Mouse (Mus musculus) myocyte (in vitro differentiated cells): ENCODE data around the gene Zranb1.

Experiments used
- E2F4 ChIP-seq: IDR thresholded peaks from one replicate; pipeline ENCODE4 v1.6.1; 2011; ENCODE audit warnings: mild to moderate bottlenecking, control low read depth, moderate library complexity; ENCODE audit not compliant: insufficient read depth
- MAX ChIP-seq: IDR thresholded peaks from one replicate; pipeline ENCODE4 v1.6.1; 2011; ENCODE audit warnings: low read depth, mild to moderate bottlenecking, control low read depth
- MYOD1 ChIP-seq, 3 experiments: IDR thresholded peaks; one replicate each; pipeline ENCODE4 v1.6.1; 2011; ENCODE audit warnings: control low read depth in 2 of 3, low read depth in 2 of 3, mild to moderate bottlenecking in 2 of 3, moderate library complexity in 1 of 3; ENCODE audit not compliant: insufficient read length in 2 of 3, control insufficient read depth in 1 of 3
- MYOG ChIP-seq, 3 experiments: IDR thresholded peaks; one replicate each; pipeline ENCODE4 v1.6.1; 2011; ENCODE audit warnings: control low read depth in 2 of 3, low read depth in 2 of 3, mild to moderate bottlenecking in 2 of 3; ENCODE audit not compliant: insufficient read length in 2 of 3, control insufficient read depth in 1 of 3, insufficient read depth in 1 of 3
- POLR2A ChIP-seq: IDR thresholded peaks from one replicate; pipeline ENCODE4 v1.6.1; 2011; ENCODE audit warnings: low read depth, mild to moderate bottlenecking, control low read depth, moderate library complexity; ENCODE audit not compliant: insufficient read length
- POLR2AphosphoS2 ChIP-seq: IDR thresholded peaks from one replicate; pipeline ENCODE4 v1.6.1; 2011; ENCODE audit warnings: low read depth, control low read depth; ENCODE audit not compliant: insufficient read length
- REST ChIP-seq: IDR thresholded peaks from one replicate; pipeline ENCODE4 v1.6.1; 2011; ENCODE audit warnings: mild to moderate bottlenecking, control low read depth, moderate library complexity; ENCODE audit not compliant: insufficient read depth, insufficient read length
- SRF ChIP-seq: IDR thresholded peaks from one replicate; pipeline ENCODE4 v1.6.1; 2011; ENCODE audit warnings: low read depth; ENCODE audit not compliant: control insufficient read depth, insufficient read length
- TCF12 ChIP-seq: IDR thresholded peaks from one replicate; pipeline ENCODE4 v1.6.1; 2011; ENCODE audit warnings: mild to moderate bottlenecking, control low read depth; ENCODE audit not compliant: poor library complexity, insufficient read depth, severe bottlenecking
- USF1 ChIP-seq: IDR thresholded peaks from one replicate; pipeline ENCODE4 v1.6.1; 2011; ENCODE audit warnings: low read depth, mild to moderate bottlenecking, control low read depth, moderate library complexity

DNA sequence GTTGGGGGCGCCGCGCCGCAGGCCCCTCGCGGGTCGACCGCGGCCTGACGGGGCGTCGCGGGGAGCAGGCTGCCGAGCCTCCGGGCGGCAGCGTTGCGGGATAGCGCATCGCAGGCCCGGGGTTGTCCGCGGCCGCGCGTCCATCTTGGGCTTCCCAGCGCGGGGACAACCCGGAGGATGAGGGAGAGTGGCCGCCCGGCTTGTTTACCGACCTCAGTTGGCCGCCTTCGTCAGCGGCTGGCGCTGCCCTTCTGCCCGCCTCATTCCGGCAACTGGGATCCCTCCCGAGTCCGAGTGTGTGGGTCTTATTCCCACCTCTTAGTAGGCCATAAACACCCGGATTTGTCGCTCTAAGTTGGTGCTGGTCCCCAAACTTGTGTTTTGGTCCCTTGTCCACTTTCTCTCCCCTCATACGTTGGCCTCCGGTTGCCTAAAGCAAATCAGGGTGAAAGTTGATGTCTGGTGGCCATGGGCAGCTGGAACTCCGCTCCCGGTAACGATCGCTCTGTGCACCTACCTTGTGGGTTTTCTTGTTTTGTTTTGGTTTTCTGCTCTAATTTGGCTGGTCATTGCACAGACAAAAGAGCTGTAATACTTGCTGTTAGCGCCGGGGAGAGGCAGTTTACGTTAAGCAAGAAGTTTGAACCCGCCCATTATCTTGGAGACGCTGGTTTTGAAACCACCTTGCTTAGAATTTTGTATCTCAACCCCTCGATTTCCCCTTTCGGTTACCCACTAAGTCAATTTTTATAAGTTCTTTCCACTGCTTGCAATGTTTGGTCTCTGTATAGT, 814 bp downstream of the Zranb1 start:
- TF ChIP-seq USF1 (no peak), POLR2A (no peak), MYOG (IDR thresholded peaks at IDR 0.05; ENCODE audit: control insufficient read depth in 1 of 3, insufficient read depth in 1 of 3, insufficient read length in 2 of 3, low read depth in 2 of 3) (no peak), MAX (no peak), E2F4 (no peak), TCF12 (no peak), MYOD1 (IDR thresholded peaks at IDR 0.05; ENCODE audit: control insufficient read depth in 1 of 3, insufficient read length in 2 of 3, low read depth in 2 of 3) (no peak), POLR2AphosphoS2 (peak; percentile 13), SRF (no peak), REST (no peak)
